Comparison of ENCODE assay signal across 14 mouse cellular contexts in genomic region chr3:38846602-38847382, GRCm38 (mm10). TPM values are rescaled to one million over a fixed set of nuclear protein-coding genes. Genes with fewer than 3 reads are reported as not detected.
DNase-seq lines count a peak whose midpoint lies in the region; ATAC-seq lines count a peak whose summit lies in the region.
"Had no signal": no experiment of that assay in that cellular context is flagged by ENCODE, and none has a peak within 500 bp of the region (broad histone marks: within the 10 kb centered on the region; RNA-seq: fewer than 3 reads in every experiment).

No protein-coding gene starts in this region.

- no peak for DNase-seq in heart, embryonic 10.5 days (ENCODE audit: low spot score)
- no peak for DNase-seq in midbrain, embryonic 10.5 days (ENCODE audit: low spot score)
- DNase-seq in midbrain, embryonic 14.5 days, result peak; percentile 17
- DNase-seq in frontal cortex, adult 2 months (ENCODE audit: extremely low spot score in 1 of 2, low spot score in 1 of 2), result no peak
- DNase-seq in adrenal gland, adult 8-10 months, result no peak
- DNase-seq: cerebellum, adult 9-10 months; kidney, postnatal 25 days; liver had no signal

- no peak overlapping the region for H3K9ac ChIP-seq in heart, embryonic 11.5 days (ENCODE audit: low read depth, low read length)
- H3K9ac ChIP-seq in midbrain, embryonic 13.5 days (replicated peaks), result no peak overlapping the region
- no peak overlapping the region for H3K9ac ChIP-seq in embryonic facial prominence, embryonic 12.5 days
- H3K9ac ChIP-seq in midbrain, embryonic 14.5 days (replicated peaks; ENCODE audit: low read length), result no peak overlapping the region
- H3K9ac ChIP-seq: hindbrain, embryonic 15.5 days had no signal

- H3K27me3 ChIP-seq in heart, embryonic 10.5 days (ENCODE audit: insufficient read depth, poor library complexity, severe bottlenecking), result no peaks in the 10 kb centered on the region
- no peaks in the 10 kb centered on the region for H3K27me3 ChIP-seq in heart, embryonic 11.5 days (ENCODE audit: control insufficient read depth, insufficient read depth, low read length)
- no peaks in the 10 kb centered on the region for H3K27me3 ChIP-seq in midbrain, embryonic 10.5 days (ENCODE audit: low read depth, poor library complexity, severe bottlenecking)
- no peaks in the 10 kb centered on the region for H3K27me3 ChIP-seq in midbrain, embryonic 13.5 days
- no peaks in the 10 kb centered on the region for H3K27me3 ChIP-seq in embryonic facial prominence, embryonic 12.5 days
- no peaks in the 10 kb centered on the region for H3K27me3 ChIP-seq in midbrain, embryonic 14.5 days (ENCODE audit: control insufficient read depth, insufficient read depth, low read length)
- H3K27me3 ChIP-seq: hindbrain, embryonic 15.5 days had no signal

- no peaks in the 10 kb centered on the region for H3K9me3 ChIP-seq in heart, embryonic 10.5 days
- H3K9me3 ChIP-seq in heart, embryonic 11.5 days (replicated peaks; ENCODE audit: control insufficient read depth, low read length), result no peaks in the 10 kb centered on the region
- H3K9me3 ChIP-seq in midbrain, embryonic 10.5 days (replicated peaks), result peaks cover 5% of the 10 kb centered on the region; the same call in 1 of the 2 replicates
- 0 out of 2 replicates have a peak, but pooled peaks cover 6% of the 10 kb centered on the region for H3K9me3 ChIP-seq in midbrain, embryonic 13.5 days
- H3K9me3 ChIP-seq in embryonic facial prominence, embryonic 12.5 days, result peaks cover 7% of the 10 kb centered on the region; the same call in 1 of the 2 replicates
- no peaks in the 10 kb centered on the region for H3K9me3 ChIP-seq in midbrain, embryonic 14.5 days (ENCODE audit: control insufficient read depth, low read length)
- H3K9me3 ChIP-seq: hindbrain, embryonic 15.5 days had no signal

- no peak overlapping the region for H3K4me2 ChIP-seq in heart, embryonic 11.5 days
- no peak overlapping the region for H3K4me2 ChIP-seq in midbrain, embryonic 13.5 days (replicated peaks)
- no peak overlapping the region for H3K4me2 ChIP-seq in embryonic facial prominence, embryonic 12.5 days (replicated peaks)
- H3K4me2 ChIP-seq in midbrain, embryonic 14.5 days (ENCODE audit: low read length), result no peak overlapping the region
- H3K4me2 ChIP-seq: hindbrain, embryonic 15.5 days had no signal

- H3K4me3 ChIP-seq in heart, embryonic 10.5 days, result no peak overlapping the region
- H3K4me3 ChIP-seq in heart, embryonic 11.5 days (ENCODE audit: low read depth, low read length), result no peak overlapping the region
- H3K4me3 ChIP-seq in midbrain, embryonic 10.5 days, result no peak overlapping the region
- no peak overlapping the region for H3K4me3 ChIP-seq in midbrain, embryonic 13.5 days (replicated peaks)
- no peak overlapping the region for H3K4me3 ChIP-seq in embryonic facial prominence, embryonic 12.5 days
- no peak overlapping the region for H3K4me3 ChIP-seq in midbrain, embryonic 14.5 days (replicated peaks; ENCODE audit: low read depth, low read length)
- H3K4me3 ChIP-seq: erythroblast, embryonic 14.5 days; hindbrain, embryonic 15.5 days had no signal

- ATAC-seq in heart, embryonic 11.5 days (replicated peaks; ENCODE audit: insufficient number of reproducible peaks, low FRiP score, low TSS enrichment), result no peak
- ATAC-seq in midbrain, embryonic 13.5 days, result no peak
- ATAC-seq in embryonic facial prominence, embryonic 12.5 days (ENCODE audit: insufficient number of reproducible peaks, insufficient read depth, low FRiP score, low TSS enrichment), result no peak
- no peak for ATAC-seq in midbrain, embryonic 14.5 days (ENCODE audit: low FRiP score, low TSS enrichment)

- H3K4me1 ChIP-seq in heart, embryonic 10.5 days, result peaks cover 6% of the 10 kb centered on the region
- H3K4me1 ChIP-seq in heart, embryonic 11.5 days (ENCODE audit: control insufficient read depth, insufficient read depth, low read length), result peaks cover 5% of the 10 kb centered on the region; the same call in 1 of the 2 replicates
- peaks cover 31% of the 10 kb centered on the region for H3K4me1 ChIP-seq in midbrain, embryonic 10.5 days
- H3K4me1 ChIP-seq in midbrain, embryonic 13.5 days (replicated peaks), result peaks cover 13% of the 10 kb centered on the region
- H3K4me1 ChIP-seq in embryonic facial prominence, embryonic 12.5 days, result peaks cover 12% of the 10 kb centered on the region
- H3K4me1 ChIP-seq in midbrain, embryonic 14.5 days (ENCODE audit: control insufficient read depth, insufficient read depth, low read length), result peaks cover 5% of the 10 kb centered on the region; the same call in 1 of the 2 replicates
- H3K4me1 ChIP-seq: hindbrain, embryonic 15.5 days had no signal

- 37% methylated on average over 11 of the region's 11 CpGs for WGBS in heart, embryonic 10.5 days
- WGBS in heart, embryonic 11.5 days (ENCODE audit: insufficient replicate concordance), result 35% methylated on average over 11 of the region's 11 CpGs
- WGBS in midbrain, embryonic 10.5 days, result 58% methylated on average over 11 of the region's 11 CpGs
- WGBS in midbrain, embryonic 13.5 days, result 46% methylated on average over 11 of the region's 11 CpGs
- 27% methylated on average over 11 of the region's 11 CpGs for WGBS in embryonic facial prominence, embryonic 12.5 days
- WGBS in midbrain, embryonic 14.5 days, result 48% methylated on average over 11 of the region's 11 CpGs

- no peaks in the 10 kb centered on the region for H3K36me3 ChIP-seq in heart, embryonic 10.5 days
- H3K36me3 ChIP-seq in heart, embryonic 11.5 days (ENCODE audit: control insufficient read depth, insufficient read depth, low read length), result no peaks in the 10 kb centered on the region
- H3K36me3 ChIP-seq in midbrain, embryonic 10.5 days, result no peaks in the 10 kb centered on the region
- H3K36me3 ChIP-seq in midbrain, embryonic 13.5 days, result no peaks in the 10 kb centered on the region
- no peaks in the 10 kb centered on the region for H3K36me3 ChIP-seq in embryonic facial prominence, embryonic 12.5 days
- H3K36me3 ChIP-seq in midbrain, embryonic 14.5 days (ENCODE audit: control insufficient read depth, insufficient read depth, low read length), result no peaks in the 10 kb centered on the region
- H3K36me3 ChIP-seq: G1E; hindbrain, embryonic 15.5 days had no signal

- H3K27ac ChIP-seq in heart, embryonic 10.5 days, result 0 out of 2 replicates have a peak overlapping the region, but pooled peaks have one; percentile 16
- no peak overlapping the region for H3K27ac ChIP-seq in heart, embryonic 11.5 days (ENCODE audit: low read depth, low read length)
- H3K27ac ChIP-seq in midbrain, embryonic 10.5 days (replicated peaks), result peak overlapping the region; percentile 67
- no peak overlapping the region; the same call in 1 of the 2 replicates for H3K27ac ChIP-seq in midbrain, embryonic 13.5 days
- H3K27ac ChIP-seq in embryonic facial prominence, embryonic 12.5 days, result 0 out of 2 replicates have a peak overlapping the region, but pooled peaks have one; percentile 0
- no peak overlapping the region for H3K27ac ChIP-seq in midbrain, embryonic 14.5 days (replicated peaks; ENCODE audit: low read depth, low read length)
- H3K27ac ChIP-seq: hindbrain, embryonic 15.5 days had no signal

RNA-seq across cellular contexts. Expression of gene Fat4, which starts 39.9 kb away (rescaled TPM):
- polyA plus RNA-seq in heart, embryonic 10.5 days (2016; fragmentation: Nextera tagmentation; extraction: Ambion mirVana), result 2.6 and 3.9 TPM in 2 replicates
- polyA plus RNA-seq in heart, embryonic 11.5 days (2014; fragmentation: Nextera tagmentation; extraction: Ambion mirVana), result 4.7 and 5.3 TPM in 2 replicates
- polyA plus RNA-seq in midbrain, embryonic 10.5 days (2016; fragmentation: Nextera tagmentation; extraction: Ambion mirVana), result 5.1 and 6.6 TPM in 2 replicates
- polyA plus RNA-seq in midbrain, embryonic 13.5 days (2015; fragmentation: Nextera tagmentation; extraction: Ambion mirVana), result 6.9 and 7.2 TPM in 2 replicates
- 18.3 and 20.4 TPM in 2 replicates for polyA plus RNA-seq in embryonic facial prominence, embryonic 12.5 days (2016; fragmentation: Nextera tagmentation; extraction: Ambion mirVana)
- 13.4 and 14.6 TPM in 2 replicates for polyA plus RNA-seq in midbrain, embryonic 14.5 days (2014; fragmentation: Nextera tagmentation; extraction: Ambion mirVana)
- polyA plus RNA-seq in frontal cortex, adult 2 months (2012; rRNA removed), result 2.9 and 3.4 TPM in 2 replicates
- 10 to 100 TPM in 3 of 4 experiments, 1 to 10 TPM in 1; 8.7 to 20.2 (median 13.7) TPM for total RNA-seq in adrenal gland, adult 8-10 months (2022)
- polyA plus RNA-seq: erythroblast, embryonic 14.5 days; G1E had no signal

Comparison
In these comparisons a context has a peak if more than half of its experiments do, and no peak if none do; other contexts are left out.
1. H3K27ac ChIP-seq: peak in heart, embryonic 10.5 days (single experiment), midbrain, embryonic 10.5 days (single experiment) and embryonic facial prominence, embryonic 12.5 days (single experiment); none in heart, embryonic 11.5 days (single experiment), midbrain, embryonic 13.5 days (single experiment) and midbrain, embryonic 14.5 days (single experiment).